Mouse (Mus musculus): ENCODE measurements around the gene Kif27.

Gene Kif27

DNA sequence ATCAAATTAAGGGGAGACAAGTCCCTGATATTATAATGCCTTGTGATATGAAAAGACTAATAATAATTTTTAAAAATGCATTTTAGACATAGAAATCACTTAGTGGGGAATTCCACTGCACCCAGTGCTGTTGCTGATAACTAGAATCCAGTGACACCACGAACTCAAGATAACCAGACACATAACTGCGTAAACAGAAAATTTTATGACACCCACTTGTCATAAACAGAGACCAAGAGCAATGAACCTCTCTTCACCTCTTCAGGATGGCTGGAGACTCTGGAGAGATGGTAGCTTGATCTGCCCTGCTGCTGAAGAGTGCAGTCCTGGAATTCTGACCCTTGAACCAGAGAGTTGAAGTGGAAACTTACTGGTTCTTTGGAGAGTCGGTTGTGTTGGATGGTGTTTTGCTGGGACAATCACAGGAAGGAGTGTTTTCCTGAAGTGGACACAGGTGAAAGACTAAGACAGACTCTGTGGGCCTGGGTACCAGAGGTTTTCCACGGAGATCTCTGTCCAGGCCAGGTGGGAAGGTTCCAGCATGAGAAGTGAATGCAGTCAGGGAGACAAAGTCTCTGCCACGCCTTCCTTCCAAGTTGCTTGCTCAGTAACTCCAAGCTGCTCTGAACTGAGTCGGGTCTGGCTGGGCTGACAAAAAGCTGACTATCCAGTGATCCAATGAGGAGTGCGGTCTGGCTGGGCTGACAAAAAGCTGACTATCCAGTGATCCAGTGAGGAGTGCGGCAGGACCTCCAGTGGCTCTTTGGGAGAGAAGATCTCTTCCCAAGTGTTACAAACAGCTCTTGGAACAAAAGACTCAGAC lies 5.6 kb upstream of the Kif27 start:
- peak; percentile 43 to 64 for DNase-seq

DNA sequence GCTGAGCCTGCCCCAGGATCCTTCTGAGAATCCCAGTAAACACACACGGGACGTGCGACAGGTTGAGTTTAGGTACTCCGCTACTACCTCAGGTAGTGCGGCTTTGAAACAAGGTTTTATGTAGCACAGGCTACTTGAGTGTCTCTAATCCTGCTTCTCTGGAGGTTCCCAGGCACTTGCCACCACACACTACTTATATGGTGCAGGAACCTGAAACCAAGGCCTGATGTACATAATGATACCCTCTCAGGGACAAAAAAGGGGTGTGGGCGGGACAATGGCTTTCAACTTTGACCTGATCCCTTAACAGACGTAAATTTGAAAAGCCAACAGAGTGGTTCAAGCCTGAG lies 357 bp upstream of the Kif27 start:
- DNase-seq = no peak

DNA sequence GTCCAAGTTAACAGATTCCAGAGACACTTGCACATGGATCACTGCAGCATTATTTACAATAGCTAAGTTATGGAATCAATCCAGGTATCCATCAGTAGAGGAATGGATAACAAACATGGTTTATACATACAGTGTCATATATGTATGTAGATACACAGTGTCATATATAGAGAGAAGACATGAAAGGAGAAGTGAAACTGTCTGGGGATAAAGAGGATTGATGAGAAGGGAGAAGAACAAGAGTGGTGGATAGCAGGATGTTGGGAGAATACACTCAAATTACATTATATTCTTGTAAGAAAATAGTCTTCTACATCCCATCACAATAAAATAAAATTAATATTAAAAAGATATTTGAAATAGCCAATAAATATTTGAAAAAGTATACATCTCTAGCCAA lies 5.9 kb downstream of the Kif27 start:
- DNase-seq = no peak

DNA sequence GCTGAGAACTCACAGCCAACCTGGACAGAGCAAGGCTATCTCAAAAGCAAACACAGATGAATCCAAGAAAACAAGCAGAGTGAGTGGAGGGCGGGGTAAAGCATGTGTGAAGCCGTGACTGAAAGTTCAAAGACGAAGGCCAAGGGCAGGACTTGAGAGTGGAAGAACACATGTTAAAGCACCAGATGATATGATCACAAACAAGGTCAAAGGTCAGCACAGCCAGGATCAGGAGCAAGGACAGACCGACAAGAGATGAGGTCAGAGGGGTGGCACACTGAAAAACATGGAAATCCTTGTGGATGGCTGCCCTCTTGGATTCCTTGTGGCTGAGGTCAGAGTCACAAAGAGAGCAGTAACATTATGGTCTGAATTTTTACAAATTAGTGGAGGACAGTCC lies 8.3 kb downstream of the Kif27 start:
- no peak for DNase-seq

DNA sequence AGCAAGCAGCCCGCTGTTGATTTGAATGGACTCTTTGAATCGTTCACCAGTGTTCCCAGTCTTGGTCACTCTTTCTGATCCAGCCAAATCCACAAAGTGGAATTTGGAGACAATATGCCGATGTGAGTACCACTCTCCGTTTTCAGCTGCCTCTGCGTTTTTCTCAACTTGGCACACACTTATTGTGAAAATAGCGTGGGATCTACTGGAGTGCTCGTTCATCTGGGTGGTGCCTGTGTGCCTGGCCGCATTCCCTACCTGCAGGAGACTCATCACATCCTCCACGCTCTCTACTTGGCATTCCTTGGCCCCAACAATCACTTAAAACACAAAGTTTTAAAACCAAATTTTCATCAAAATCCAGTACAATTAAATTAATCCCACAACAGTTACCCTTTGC lies 14.4 kb downstream of the Kif27 start:
- no peak for DNase-seq

DNA sequence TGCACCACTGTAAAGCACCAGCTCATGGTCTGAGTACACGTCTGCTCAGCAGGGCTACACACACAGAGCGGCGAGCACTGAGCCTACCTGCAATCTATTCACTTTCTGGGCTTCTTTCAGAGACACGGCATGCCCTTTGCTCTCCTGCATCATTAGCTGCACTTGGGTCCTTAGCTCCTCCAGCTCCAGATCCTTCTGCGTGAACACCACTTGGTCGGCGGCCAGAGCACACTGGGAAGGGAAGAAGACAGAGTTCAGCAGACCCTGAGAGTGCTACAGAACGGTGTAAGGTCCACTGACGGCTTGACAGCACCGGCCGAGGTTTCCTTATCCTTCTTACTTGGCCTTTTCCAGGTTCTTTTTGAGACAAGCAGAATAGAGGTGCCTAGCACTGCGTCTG lies 21.5 kb downstream of the Kif27 start:
- DNase-seq = peak; percentile 74 to 79

DNA sequence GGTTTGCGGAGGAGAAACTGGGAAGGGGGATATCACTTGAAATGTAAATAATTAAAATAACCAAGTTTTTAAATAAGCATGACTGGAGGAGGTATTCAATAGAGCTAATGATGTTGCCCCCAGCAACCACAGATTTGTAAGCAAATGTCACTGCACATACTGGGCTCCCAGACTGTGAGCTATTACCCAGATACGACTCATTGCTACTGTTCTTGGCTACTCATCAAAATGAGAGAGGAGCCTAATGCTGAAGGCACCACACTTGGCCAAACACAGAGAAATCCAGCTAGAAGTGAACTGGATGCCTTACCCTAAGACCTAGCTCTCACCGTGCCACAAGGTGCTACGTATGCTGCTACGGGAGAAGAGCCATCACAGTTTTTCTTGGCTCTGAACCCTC lies 24.8 kb downstream of the Kif27 start:
- DNase-seq = no peak

DNA sequence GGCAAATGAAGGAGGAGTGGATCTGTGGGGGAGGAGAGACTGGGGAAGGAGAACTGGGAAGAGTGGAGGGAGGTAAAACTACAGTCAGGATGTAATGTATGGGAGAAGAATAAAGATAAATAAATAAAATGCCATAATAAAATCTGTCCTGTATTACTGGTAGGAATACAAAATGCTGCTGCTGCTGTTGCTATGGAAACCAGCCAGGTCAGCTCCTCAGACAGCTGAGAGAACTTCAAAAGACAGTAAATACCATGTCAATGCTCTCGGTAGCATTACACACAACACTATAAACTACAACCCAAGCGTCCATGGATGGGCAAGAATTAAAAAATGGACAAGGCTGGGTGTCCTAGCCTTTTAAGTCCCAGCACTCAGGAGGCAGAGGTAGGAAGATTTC lies 41.2 kb downstream of the Kif27 start:
- DNase-seq = no peak

DNA sequence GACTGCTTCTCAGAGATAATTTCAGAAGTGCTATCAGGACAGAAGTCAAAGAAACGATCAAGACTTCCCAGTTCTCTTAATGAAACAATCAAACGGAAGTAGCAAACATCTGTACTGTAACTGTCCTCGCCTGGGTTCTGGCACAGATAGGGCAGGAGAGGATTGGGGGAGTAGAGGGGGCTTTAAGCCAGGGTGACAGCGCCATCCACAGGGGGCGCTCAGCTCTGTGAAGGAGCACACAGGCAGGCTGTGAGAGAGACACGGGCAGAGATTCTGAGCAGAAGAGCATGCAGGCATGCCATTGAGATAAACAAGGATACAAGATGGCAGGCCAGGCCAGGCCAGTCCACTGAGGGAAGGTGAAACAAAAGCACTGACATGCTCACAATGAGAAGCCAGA lies 43.9 kb downstream of the Kif27 start:
- DNase-seq = no peak

DNA sequence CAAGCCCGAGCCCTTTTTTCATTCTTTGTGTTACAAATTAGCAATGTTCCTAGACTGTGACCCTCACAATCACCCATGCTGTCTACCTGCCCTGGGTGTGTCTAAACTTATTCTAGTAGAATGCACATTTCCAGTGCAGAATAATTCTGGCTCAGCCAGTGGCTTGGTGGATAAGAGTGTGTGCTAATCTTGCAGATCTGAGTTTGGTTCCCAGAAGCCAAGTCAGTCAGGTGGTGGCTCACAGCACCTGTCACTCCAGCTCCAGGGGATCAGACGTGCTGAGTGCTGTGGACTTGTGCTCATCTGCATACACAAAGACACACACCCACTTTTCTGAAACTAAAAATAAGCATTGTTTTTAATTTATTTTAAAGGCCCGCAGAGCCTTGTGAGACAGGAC lies 45.2 kb downstream of the Kif27 start:
- DNase-seq = no peak

DNA sequence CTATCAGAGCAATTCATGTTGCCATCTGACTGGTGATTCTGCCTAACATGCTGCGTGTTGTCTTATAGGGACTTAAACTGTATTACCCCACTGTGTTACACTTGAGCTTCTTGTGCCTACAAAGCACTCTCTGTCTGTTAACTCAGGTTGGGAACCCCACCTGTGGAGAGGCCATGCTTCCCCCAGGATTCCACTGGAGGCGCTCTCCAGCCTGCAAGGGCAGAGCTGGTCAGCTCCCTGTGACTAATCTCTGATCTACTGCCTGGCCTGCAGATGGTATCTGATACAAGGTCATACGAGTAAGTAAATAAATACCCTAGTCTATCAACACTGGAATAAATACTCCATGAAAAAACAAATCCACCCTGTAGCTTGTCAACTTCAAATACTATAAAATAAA lies 47.6 kb downstream of the Kif27 start:
- DNase-seq = peak; percentile 26

DNA sequence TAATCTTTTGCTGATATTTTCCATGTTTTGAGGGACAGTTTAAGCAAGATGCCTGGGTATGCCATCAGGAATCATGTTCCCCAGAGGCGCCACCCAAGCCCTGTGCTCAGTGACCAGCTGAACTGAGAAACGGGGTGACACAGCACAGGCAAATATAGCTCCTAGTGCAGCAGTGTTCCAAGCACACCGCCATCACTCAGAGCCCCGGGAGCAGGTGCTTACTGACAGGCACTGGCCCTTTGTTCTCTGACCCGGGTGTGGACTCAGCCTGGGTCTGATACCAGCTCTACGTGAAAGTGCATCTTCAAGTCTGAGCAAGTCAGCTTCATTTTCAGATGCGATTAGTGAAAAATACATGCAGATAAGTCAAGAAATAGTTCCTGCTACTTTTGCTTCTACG lies 49.4 kb downstream of the Kif27 start:
- no peak for DNase-seq

DNA sequence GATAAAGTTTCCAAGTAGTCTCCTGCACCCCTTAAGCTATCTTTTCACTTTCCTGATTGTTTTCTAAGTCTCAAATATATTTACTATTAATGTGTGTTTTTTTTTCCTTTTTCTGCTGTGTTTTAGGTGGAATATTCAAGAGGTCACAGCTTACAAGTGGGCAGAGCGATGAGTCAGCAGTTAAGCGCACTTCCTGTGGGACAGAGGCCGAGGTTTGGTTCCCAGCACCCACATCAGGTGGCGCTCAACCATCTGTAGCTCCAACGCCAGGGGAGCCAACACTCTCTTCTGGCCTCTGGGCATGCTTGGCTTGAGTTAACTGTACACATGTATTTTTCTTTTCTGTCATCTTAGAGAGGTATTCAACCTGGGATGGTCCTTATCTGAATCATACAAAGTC lies 51.5 kb downstream of the Kif27 start:
- no peak for DNase-seq

DNA sequence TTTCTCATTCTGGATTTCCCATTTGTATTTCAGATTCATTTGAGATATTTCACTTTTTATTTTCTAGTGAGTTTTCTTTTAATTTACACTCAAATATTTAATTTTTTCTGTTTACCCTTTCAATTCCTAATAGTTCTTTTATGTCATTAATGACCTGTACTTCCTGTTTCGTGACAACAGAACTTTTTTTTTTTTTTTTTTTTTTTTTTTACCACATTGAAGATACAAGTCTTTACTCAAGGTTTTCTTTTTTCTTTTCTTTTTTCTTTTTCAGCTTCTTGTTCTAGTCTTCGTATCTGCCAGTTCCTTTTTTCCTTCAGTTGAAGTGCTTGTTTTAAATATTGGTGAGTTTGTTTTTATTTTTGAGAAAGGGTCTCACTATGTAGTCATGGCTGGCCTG lies 53.7 kb downstream of the Kif27 start:
- no peak for DNase-seq

DNA sequence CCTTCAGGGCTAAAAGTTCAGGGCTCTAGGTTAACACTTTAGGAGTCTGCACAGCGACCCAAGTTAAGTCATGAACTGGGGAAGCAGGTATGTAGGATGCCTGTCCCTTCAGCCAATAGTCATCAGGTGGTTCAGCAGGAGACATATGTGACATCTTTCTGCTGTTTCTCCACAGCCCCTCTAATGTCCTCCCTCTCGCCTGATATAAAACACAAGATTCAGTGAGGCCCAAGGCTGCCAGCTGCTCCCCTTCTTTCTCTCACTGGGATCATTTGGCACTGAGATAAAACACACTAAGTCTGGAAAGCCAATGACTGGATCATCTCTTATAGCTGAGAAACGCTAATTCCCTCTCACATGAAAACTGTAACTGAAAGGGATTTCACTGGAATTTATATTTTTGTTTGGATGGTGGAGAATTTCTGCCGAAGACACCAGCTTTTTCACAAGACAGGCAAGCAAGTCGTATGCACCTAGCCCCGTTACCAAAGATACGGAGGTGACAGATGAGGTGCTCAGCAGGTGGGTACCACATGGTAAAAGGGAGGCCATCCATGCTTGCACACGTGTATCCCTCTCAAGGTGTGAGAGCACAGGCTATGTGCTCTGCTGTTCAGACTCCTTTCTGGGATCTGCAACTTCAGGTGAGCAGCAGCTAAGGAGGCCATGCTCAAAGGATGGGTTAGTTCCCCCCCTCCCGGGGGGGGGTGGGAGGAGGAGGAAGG lies 56.3 kb downstream of the Kif27 start:
- DNase-seq = no peak

DNA sequence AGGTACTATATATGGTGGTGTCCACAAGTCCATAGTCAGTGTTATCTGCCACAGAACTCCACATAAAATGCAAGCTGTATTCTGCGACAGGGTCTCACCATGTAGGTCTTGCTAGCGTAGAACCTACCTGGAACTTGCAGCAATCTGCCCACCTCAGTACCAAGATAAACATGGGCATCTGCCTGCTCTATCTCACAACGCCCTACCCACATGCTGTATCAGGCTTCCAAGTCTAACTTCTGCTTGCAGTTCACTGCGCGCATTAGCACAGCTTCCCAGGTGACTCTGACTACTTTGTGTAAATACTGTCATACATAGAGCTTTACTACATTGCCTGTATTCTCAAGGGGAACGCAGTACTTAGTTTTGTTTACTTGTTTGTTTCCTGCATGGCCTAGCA lies 57.0 kb downstream of the Kif27 start:
- no peak for DNase-seq

DNA sequence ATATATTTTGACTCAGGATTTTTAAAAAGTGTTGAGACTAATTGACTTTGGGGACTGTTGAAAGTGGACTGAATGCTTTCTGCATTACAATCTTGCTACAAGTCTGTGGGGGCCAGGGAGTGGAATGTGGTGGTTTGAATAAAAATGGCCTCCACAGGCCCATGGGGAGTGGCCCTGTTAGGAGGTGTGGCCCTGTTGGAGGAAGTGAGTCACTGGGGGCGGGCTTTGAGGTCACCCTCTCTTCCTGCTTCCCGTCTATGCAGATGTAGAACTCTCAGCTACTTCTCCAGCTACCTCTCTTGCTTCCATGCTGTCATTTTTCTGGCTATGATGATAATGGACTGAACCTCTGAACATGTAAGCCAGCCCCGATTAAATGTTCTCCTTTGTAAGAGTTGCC lies 60.2 kb downstream of the Kif27 start:
- no peak for DNase-seq

DNA sequence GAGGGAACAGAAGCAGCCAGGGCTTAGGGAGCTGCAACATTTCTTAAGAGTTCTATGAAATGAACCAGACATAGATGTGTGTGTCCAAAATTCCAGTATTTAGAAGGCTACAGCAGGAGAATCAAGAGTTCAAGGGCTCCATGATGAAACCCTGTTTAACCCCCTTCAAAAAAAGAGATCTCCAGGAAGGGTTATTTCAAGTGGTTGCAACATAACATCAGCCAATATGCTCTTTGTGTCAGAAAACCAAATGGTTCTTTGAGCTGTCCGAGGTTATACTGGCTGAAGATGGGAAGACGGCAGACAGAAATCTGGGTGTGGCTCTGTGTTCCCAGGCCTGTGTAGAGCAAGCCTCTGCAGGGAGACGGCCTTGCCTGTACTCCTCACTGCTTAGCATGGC lies 63.3 kb downstream of the Kif27 start:
- no peak for DNase-seq

DNA sequence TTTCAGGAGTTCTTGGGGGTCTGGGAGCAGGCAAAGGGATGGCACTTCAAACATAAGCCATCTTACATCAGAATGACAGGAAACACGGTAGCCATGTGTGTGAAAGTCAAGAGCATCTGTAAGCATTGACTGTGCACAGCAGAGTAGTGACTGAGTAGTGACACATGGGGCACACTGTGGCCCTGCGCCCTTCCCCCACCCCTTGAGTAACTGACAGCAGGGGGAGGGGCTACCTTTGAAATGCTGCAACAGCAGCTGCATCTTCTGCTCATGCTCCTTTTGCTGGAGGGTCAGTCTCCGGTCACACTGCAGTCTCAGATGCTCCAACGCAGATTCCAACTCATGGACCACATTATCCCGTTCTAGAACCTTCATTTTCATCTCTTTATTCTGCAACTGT lies 66.1 kb downstream of the Kif27 start:
- no peak for DNase-seq

DNA sequence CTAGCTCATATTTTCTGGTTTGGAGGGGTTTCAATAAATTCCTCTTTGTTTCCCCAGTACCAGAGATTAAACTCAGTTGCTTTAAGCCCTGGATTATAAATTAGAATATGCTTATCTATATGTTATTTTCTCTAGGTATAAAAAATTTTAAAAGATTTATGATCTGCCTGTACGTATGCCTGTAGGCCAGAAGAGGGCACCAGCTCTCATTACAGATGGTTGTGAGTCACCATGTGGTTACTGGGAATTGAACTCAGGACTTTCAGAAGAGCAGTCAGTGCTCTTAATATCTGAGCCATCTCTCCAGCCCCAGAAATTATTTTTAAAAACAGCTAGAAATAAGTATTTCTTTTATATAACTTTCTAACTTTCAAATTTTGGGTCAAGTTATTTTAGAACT lies 69.6 kb downstream of the Kif27 start:
- no peak for DNase-seq

DNA sequence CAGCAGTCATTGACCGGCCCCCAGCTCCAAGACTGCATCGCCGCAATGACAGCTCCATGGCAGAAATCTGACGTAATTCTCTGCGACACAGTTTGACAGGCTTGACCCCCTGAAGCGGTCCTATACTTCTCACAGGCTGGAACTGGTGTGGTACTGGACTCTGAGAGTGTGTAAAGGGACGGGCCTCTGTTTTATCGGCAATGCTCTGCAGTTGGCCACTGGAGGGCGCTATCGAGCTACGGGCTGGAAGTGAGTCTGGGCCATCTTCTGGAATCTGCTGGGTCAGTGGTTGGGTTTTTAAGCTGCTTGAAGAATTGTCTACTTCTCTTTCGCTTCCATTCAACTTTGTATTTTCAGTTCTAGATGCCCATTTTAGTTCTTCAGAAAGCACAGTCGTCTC lies 71.1 kb downstream of the Kif27 start:
- peak; percentile 49 to 74 for DNase-seq

DNA sequence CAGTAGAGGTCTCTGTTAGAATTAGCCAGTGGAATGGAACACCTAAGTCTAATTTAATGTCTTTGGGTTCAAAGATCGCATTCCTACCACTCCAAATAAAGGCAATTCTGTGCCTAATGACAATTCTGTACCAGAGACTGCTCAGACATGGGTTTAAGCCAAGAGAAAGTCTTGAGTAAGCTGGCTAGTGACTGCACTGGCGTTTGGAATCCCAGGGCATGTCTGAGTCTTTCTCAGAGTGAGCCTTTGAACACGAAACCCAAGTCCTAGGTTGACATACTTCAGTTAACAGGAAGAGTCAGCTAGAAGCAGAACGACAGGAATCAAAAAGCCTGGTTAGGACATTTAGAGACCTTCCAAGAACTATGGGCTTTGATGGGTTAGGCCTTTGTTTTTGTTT lies 75.5 kb downstream of the Kif27 start:
- DNase-seq = peak; percentile 57 to 77

DNA sequence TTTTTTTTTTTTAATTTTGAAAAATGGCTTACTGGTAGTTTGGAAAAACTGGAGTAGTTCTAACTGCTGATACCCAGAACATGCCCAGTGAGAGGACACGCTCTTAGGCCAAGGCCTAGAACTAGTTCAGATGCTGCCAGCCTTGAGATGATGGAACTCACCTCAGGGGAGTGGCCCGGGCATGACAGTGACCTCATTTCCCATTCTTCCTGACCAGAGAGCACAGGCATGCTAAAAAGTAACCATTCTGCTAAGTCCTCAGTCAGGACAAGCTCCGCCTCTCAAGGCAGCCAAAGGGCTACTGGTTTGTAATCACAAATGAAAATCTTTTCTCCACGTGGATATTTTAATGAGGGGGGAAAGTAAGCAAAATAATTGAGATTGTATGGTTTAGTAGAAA lies 77.0 kb downstream of the Kif27 start:
- peak; percentile 37 to 65 for DNase-seq

DNA sequence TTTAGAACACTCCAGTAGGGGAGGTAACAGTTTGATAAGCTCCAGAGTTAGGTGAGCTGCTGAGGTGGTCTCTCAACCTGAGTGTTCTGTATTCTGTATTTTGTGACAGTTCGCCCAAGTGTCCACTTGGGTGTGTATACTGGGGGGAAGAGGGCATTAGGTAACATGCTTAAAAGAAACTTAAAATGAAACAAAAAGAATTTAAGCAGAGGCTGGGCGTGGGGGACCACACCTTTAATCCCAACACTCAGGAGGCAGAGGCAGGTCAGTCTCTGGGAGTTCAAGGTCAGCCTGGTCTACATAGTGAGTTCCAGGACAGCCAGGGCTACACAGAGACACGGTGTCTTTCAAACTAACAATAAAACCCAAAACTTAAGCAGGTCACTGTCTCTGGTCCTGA lies 78.4 kb downstream of the Kif27 start:
- DNase-seq = no peak

DNA sequence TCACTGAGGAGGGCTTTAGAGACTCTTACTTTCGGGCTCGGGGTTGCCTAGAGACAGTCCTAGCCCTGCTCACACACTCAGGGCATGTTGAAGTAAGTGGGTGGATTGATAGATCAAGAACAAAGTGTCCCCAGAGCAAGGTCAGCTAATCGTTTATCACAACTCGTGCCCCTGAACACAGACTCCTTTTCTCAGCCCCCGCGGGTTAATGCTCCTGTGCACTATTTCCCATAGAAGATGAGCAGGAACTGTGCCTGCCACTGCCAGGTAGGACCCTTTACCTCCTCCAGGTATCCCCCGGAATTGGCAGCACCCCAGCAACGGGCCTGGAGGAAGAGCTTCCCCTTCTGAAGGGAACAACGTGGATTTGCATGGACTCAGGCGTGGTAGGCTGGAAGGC lies 82.7 kb downstream of the Kif27 start:
- no peak for DNase-seq
